Mouse (Mus musculus): ENCODE data around the gene Cntnap2.

DNA sequence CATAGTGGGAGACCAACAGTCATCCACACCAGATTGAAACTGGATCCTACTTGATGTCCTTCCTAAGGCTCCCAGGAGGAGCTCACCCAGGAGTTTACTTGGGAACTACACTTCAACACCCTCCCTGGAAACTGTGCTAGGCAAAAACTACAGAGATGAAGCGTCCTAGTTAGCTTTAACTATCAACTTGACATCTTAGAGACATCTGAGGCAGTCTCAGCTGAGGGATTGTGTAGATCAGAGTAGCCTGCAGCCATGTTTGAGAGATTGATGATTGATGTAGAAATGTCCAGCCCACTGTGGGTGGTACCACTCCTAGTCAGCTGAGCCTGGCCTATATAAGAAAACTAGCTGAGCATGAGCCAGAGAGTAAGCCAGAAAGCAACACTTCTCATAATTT is 2123.6 kb downstream of the Cntnap2 start:
- TF ChIP-seq POLR2A (IDR thresholded peaks at IDR 0.05; ENCODE audit: insufficient read length, low read depth) = no peak
- no peak for TF ChIP-seq MAX (IDR thresholded peaks at IDR 0.05; ENCODE audit: low read depth)
- TF ChIP-seq MYOG (IDR thresholded peaks at IDR 0.05; ENCODE audit: control insufficient read depth in 1 of 3, insufficient read depth in 1 of 3, insufficient read length in 2 of 3, low read depth in 2 of 3) = no peak
- TF ChIP-seq TCF12 (IDR thresholded peaks at IDR 0.05; ENCODE audit: insufficient read depth, poor library complexity, severe bottlenecking) = no peak
- TF ChIP-seq USF1 (IDR thresholded peaks at IDR 0.05; ENCODE audit: low read depth) = no peak
- no peak for TF ChIP-seq CEBPB (IDR thresholded peaks at IDR 0.05; ENCODE audit: insufficient read depth, poor library complexity, severe bottlenecking)
- no peak for TF ChIP-seq POLR2AphosphoS2 (IDR thresholded peaks at IDR 0.05; ENCODE audit: insufficient read length, low read depth)
- TF ChIP-seq MYOD1 (IDR thresholded peaks at IDR 0.05; ENCODE audit: control insufficient read depth in 1 of 3, insufficient read length in 2 of 3, low read depth in 2 of 3) = no peak
